Mouse (Mus musculus) stomach, postnatal 0 days (tissue): Measurements from ENCODE around the gene Pif1.

Source experiments
- CTCF ChIP-seq: IDR thresholded peaks from 2 replicates; pipeline ENCODE4 v1.5.1; 2016; ENCODE audit warnings: antibody characterized with exemption, low read depth, mild to moderate bottlenecking, moderate library complexity
- EP300 ChIP-seq: optimal IDR thresholded peaks from 2 replicates; pipeline ENCODE3; 2016; ENCODE audit warnings: antibody characterized with exemption

GRCm38 (mm10) chr9:65556349-65556748 is 30.6 kb upstream of the Pif1 start:
- no peak for TF ChIP-seq EP300
- TF ChIP-seq CTCF, result no peak
